Mouse (Mus musculus) liver, embryonic 14.5 days (tissue): ENCODE results near the gene Lrrfip2.

Experiments
- CTCF ChIP-seq: IDR thresholded peaks from 2 replicates; pipeline ENCODE4 v1.5.1; 2016; ENCODE audit warnings: antibody characterized with exemption, low read depth, control low read depth
- EP300 ChIP-seq: IDR thresholded peaks from 2 replicates; pipeline ENCODE4 v1.6.1; 2016; ENCODE audit warnings: antibody characterized with exemption, low read depth

- TF ChIP-seq CTCF (no peak), EP300 (no peak)
These were observed 5.1 kb downstream of the Lrrfip2 start for GRCm38 (mm10) chr9:111122446-111122845.
